Mouse (Mus musculus) cerebellum, postnatal 10 days (tissue): ENCODE measurements around the gene Ifitm3.
A peak's percentile ranks its signal among the peaks of the same experiment; 100 is the strongest.
"Not testable (repeated sequence)": the region's sequence is repeated elsewhere in the genome, so short reads cannot be mapped to it uniquely, and the experiment has no call there.

Source experiments
- DNase-seq, 2 experiments: peaks; one replicate each; pipeline ENCODE4 v3.0.0; 2021; ENCODE audit warnings: mixed read lengths in 2 of 2

Gene Ifitm3

GRCm38 (mm10) chr7:141032458-141033167 is 22.0 kb upstream of the Ifitm3 start:
- no peak for DNase-seq

GRCm38 (mm10) chr7:141030390-141030789 is 19.8 kb upstream of the Ifitm3 start:
- DNase-seq, result no peak

- no peak for DNase-seq
Measured at GRCm38 (mm10) chr7:141028831-141029230, 18.3 kb upstream of the Ifitm3 start, which contains the start of gene Gm17387. Gm17387 (plus strand) TSS chr7:141029131.

- DNase-seq, result no peak
Measured at GRCm38 (mm10) chr7:141026740-141027098, 16.1 kb upstream of the Ifitm3 start.

GRCm38 (mm10) chr7:141026097-141026739 is 15.6 kb upstream of the Ifitm3 start:
- no peak for DNase-seq

- peak in 1 of 2 experiments; percentile 7 for DNase-seq
Measured at GRCm38 (mm10) chr7:141024865-141025838, 14.6 kb upstream of the Ifitm3 start.

GRCm38 (mm10) chr7:141021489-141022449 is 11.2 kb upstream of the Ifitm3 start:
- DNase-seq, result no peak

- no peak for DNase-seq
Measured at GRCm38 (mm10) chr7:141019028-141019427, 8.5 kb upstream of the Ifitm3 start.

- DNase-seq, result not testable (repeated sequence)
Measured at GRCm38 (mm10) chr7:141017824-141018223, 7.3 kb upstream of the Ifitm3 start, which contains the start of gene Ifitm6. Ifitm6 (minus strand) TSS chr7:141017924.

- no peak for DNase-seq
Measured at GRCm38 (mm10) chr7:141016707-141017697, 6.4 kb upstream of the Ifitm3 start.

GRCm38 (mm10) chr7:141011238-141011770 is 734 bp upstream of the Ifitm3 start:
- DNase-seq, result no peak

- no peak for DNase-seq
Measured at GRCm38 (mm10) chr7:141009665-141010064, 905 bp downstream of the Ifitm3 start.

GRCm38 (mm10) chr7:141008938-141009660 is 1.5 kb downstream of the Ifitm3 start:
- DNase-seq, result peak; percentile 77

GRCm38 (mm10) chr7:141008312-141008761 is 2.2 kb downstream of the Ifitm3 start:
- peak; percentile 13 to 28 for DNase-seq

GRCm38 (mm10) chr7:141006914-141007313 is 3.7 kb downstream of the Ifitm3 start:
- peak; percentile 12 to 26 for DNase-seq

GRCm38 (mm10) chr7:141006446-141006845 is 4.1 kb downstream of the Ifitm3 start:
- no peak for DNase-seq

GRCm38 (mm10) chr7:141003248-141004010 is 7.1 kb downstream of the Ifitm3 start:
- no peak for DNase-seq

GRCm38 (mm10) chr7:141000881-141001708 is 9.5 kb downstream of the Ifitm3 start:
- no peak for DNase-seq
